Comparison of ENCODE assay signal across 8 mouse cellular contexts in genomic region chr6:38809396-38810120, GRCm38 (mm10).
DNase-seq lines count a peak whose midpoint lies in the region; ATAC-seq and TF ChIP-seq lines count a peak whose summit lies in the region.

No protein-coding gene starts in this region.

- 36% methylated on average over 10 of the region's 10 CpGs for WGBS in heart, embryonic 15.5 days
- 80% methylated on average over 10 of the region's 10 CpGs for WGBS in hindbrain, embryonic 10.5 days

- H3K36me3 ChIP-seq in G1E (replicated peaks): peaks cover 55% of the 10 kb centered on the region
- no peaks in the 10 kb centered on the region for H3K36me3 ChIP-seq in heart, embryonic 15.5 days
- H3K36me3 ChIP-seq in hindbrain, embryonic 10.5 days: peaks cover 82% of the 10 kb centered on the region

- peak; percentile 28 for DNase-seq in kidney, adult 9 months
- DNase-seq in kidney, adult 18-20 months: no peak
- DNase-seq in G1E (ENCODE audit: low spot score): no peak
- peak; percentile 62 for DNase-seq in lung, postnatal 25 days (ENCODE audit: low spot score)
- DNase-seq in c-Kit-positive CD71-positive TER-119-positive erythroid progenitor cells, embryonic 14.5 days (ENCODE audit: low spot score): no peak
- DNase-seq in layer of hippocampus, postnatal 25 days (ENCODE audit: extremely low spot score in 1 of 2, low spot score in 1 of 2): no peak
- no peak for DNase-seq in hindbrain, embryonic 10.5 days (ENCODE audit: low spot score)

- peak overlapping the region; percentile 60; the same call in 1 of the 2 replicates for H3K4me3 ChIP-seq in G1E (ENCODE audit: low read depth, low read length)
- no peak overlapping the region for H3K4me3 ChIP-seq in heart, embryonic 15.5 days
- no peak overlapping the region for H3K4me3 ChIP-seq in hindbrain, embryonic 10.5 days

- H3K27me3 ChIP-seq in G1E (ENCODE audit: insufficient read depth, low read length): no peaks in the 10 kb centered on the region
- H3K27me3 ChIP-seq in heart, embryonic 15.5 days: no peaks in the 10 kb centered on the region
- H3K27me3 ChIP-seq in hindbrain, embryonic 10.5 days (ENCODE audit: insufficient read depth, poor library complexity, severe bottlenecking): no peaks in the 10 kb centered on the region

- peaks cover 2% of the 10 kb centered on the region; the same call in 1 of the 2 replicates for H3K9me3 ChIP-seq in G1E (replicated peaks)
- no peaks in the 10 kb centered on the region for H3K9me3 ChIP-seq in heart, embryonic 15.5 days (replicated peaks)
- no peaks in the 10 kb centered on the region for H3K9me3 ChIP-seq in hindbrain, embryonic 10.5 days

- H3K4me2 ChIP-seq in heart, embryonic 15.5 days: no peak overlapping the region

- peaks cover 56% of the 10 kb centered on the region for H3K4me1 ChIP-seq in G1E (ENCODE audit: insufficient read depth, low read depth, low read length)
- peaks cover 48% of the 10 kb centered on the region for H3K4me1 ChIP-seq in heart, embryonic 15.5 days (replicated peaks)
- H3K4me1 ChIP-seq in hindbrain, embryonic 10.5 days (replicated peaks): no peaks in the 10 kb centered on the region

- no peak for TF ChIP-seq CTCF in G1E (IDR thresholded peaks at IDR 0.05; ENCODE audit: low read depth, low read length)

- ATAC-seq in G1E (ENCODE audit: extremely low read depth, insufficient number of reproducible peaks, low FRiP score, poor library complexity, severe bottlenecking): peak; percentile 58
- ATAC-seq in heart, embryonic 15.5 days (replicated peaks; ENCODE audit: insufficient number of reproducible peaks, insufficient read depth, low FRiP score, low read depth): peak; percentile 67

- H3K27ac ChIP-seq in heart, embryonic 15.5 days: peak overlapping the region; percentile 58
- no peak overlapping the region for H3K27ac ChIP-seq in hindbrain, embryonic 10.5 days

- H3K9ac ChIP-seq in heart, embryonic 15.5 days: no peak overlapping the region

Comparison
In these comparisons a context has a peak if more than half of its experiments do, and no peak if none do; other contexts are left out.
1. DNase-seq: peak in kidney, adult 9 months (single experiment) and lung, postnatal 25 days (single experiment); none in kidney, adult 18-20 months (single experiment), G1E (single experiment), c-Kit-positive CD71-positive TER-119-positive erythroid progenitor cells, embryonic 14.5 days (single experiment), layer of hippocampus, postnatal 25 days (0 of 2) and hindbrain, embryonic 10.5 days (single experiment).